Mouse (Mus musculus) testis, adult 10 weeks (tissue): Measurements from ENCODE around the gene Gm4846. TPM values are rescaled to one million over a fixed set of nuclear protein-coding genes. Genes with fewer than 3 reads are reported as not detected.

ENCODE experiments used
- polyA plus RNA-seq: library from polyadenylated mRNA; stranded (reverse); fragments of 350-450 nt; fragmentation: Illumina TruSeq; extraction: RNeasy Lipid Tissue Mini Kit (QIAGEN cat#74804); gene quantifications from one replicate; pipeline ENCODE4 v1.2.3, GENCODE M21; 2014; ENCODE audit warnings: low read depth, low replicate concordance

Gene Gm4846
- 2.3 TPM for polyA plus RNA-seq

DNA sequence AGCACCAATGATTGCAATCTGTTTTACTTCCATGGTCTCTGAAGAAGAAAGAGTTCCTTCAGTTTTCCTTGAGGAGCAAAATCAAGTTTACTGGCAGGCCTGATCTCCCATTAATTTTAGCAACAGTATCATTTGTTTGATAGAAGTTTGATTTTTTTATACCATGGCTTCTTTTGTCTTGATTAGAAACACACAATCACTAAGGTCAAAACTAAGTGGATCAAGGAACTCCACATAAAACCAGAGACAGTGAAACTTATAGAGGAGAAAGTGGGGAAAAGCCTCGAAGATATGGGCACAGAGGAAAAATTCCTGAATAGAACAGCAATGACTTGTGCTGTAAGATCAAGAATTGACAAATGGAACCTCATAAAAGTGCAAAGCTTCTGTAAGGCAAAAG lies at the start of gene Gm4846:
Gm4846 (minus strand) TSS at position 101 of the 400 bp plus-strand sequence.

Other genes starting within 250 kb of the Gm4846 start
- 0.67 TPM for gene Ildr2, start 243.4 kb downstream of the Gm4846 start, polyA plus RNA-seq
- gene Tada1, start 118.5 kb downstream of the Gm4846 start, polyA plus RNA-seq, result 26.7 TPM
- gene Pogk, start 87.7 kb downstream of the Gm4846 start, polyA plus RNA-seq, result 12.8 TPM
- not detected for gene Gm4847, start 150.1 kb upstream of the Gm4846 start, polyA plus RNA-seq
- gene Fmo9, start 184.3 kb upstream of the Gm4846 start, polyA plus RNA-seq, result not detected